Mouse (Mus musculus): ENCODE measurements around the gene Phf2.
"Not testable (repeated sequence)": the region's sequence is repeated elsewhere in the genome, so short reads cannot be mapped to it uniquely, and the experiment has no call there.

The Phf2 gene

GRCm38 (mm10) chr13:48858054-48858453 lies 12.9 kb downstream of the Phf2 start:
- no peak for DNase-seq (ENCODE audit: low spot score in 2 of 2)

DNA sequence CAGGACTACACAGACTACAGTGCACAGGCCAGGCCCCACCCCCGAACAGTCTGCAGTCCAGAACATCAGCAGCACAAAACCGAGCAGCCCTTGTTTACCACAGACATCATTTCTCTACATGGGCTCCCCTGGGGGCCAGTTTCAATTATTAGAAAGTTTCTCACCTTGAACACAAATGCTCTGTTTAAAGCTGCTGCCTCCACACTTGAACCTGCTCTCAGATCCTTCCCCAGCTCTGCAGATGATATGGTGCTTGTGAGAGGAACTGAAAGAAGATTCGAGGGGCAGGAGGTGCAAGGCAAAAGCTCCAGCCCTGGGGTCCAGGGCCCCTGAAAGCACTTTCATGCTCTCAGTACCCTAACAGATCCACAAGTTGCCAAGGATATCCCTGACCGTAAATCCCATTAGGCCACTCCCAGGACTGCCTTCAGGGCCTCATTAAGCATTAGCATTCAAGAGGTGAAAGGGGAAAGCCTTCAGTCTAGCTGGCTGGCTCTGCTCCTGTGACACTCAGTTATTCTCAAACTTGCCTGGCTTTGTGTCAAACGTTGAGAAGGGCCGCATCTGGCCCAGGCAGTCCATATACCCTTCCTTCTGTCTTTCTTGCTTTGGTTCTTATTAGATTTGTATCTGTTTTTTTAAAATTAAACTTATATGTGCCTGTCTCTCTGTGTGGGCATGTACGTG lies 13.5 kb downstream of the Phf2 start:
- DNase-seq (ENCODE audit: low spot score in 2 of 2), result no peak

DNA sequence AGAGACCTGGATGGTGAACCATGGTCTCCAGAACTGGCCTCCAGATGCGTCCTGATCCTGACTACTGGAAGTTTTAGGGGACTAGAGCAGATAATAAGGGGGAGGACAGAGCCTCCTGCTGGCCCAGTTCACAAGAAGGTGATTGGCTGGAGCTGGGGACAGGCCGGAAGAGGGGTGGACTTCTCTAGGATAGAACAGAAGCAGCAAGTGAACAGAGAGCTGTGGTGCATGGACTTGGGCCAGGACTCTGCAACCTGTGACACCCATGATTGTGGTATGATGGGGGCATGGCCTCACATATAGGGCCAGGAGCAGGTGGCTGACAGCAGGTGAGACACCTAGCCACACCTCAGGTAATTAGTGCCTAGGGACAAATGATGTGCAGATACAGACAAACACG lies 17.0 kb downstream of the Phf2 start:
- no peak for DNase-seq (ENCODE audit: low spot score in 2 of 2)

DNA sequence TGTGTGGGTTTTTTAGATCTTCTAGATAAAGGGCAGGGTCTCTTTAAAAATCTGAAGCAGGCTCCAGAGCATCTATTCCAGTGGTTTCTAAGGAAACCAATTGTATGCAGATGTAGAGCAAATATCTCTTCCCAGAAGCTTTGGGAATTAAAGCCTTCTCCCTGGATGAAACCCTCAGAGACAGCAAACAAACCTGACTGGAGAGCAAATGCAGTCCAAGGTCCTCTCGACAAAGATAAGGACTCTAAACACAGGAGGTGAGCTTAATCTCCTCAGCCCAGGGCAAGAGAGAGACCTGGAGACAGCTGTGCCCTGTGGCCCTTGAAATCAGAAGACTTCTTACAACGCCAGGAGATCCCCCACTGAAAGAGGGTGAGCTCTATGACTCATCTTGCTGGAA lies 17.4 kb downstream of the Phf2 start:
- DNase-seq (ENCODE audit: low spot score in 2 of 2), result no peak

DNA sequence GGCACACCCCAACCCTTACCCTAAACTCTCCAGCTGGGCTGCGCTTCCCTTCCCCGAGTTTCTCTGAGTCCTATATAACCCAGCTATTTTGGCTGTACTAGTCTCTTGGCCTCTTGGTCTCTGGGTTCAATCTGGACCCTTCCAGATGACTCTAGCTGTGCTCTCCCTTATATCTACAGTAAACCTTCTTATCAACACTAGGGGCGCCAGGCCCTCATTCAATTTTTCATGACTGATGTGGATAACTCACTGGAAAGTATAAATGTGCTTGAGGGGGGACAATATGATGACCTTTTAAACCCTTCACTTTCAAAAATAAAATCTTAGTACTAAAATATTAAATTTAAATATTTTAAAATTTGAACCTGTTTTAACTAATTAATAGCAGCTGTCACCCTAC lies 18.1 kb downstream of the Phf2 start:
- DNase-seq (ENCODE audit: low spot score in 2 of 2), result no peak

DNA sequence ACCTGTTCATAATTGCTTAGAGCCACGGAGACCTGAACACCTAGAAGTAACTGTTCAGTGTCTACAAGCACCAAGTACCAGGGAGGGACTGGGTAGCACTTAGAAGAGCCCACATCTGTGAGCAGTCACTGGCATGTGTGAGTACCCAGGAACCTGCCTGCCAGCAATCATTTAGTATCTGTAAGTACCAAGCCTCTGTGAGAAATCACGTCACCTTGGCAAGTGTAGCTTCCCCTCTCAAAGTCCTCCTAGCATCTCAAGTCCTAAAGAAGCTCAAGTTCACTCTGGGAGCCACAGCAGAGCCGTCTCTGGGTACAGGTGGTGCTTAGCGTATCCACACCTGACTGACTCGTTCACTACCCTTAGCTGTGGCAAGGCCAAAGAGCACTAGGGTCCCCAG lies 19.2 kb downstream of the Phf2 start:
- DNase-seq (ENCODE audit: low spot score in 2 of 2), result no peak

GRCm38 (mm10) chr13:48850771-48851170 lies 20.1 kb downstream of the Phf2 start:
- DNase-seq (ENCODE audit: low spot score in 2 of 2), result no peak

- DNase-seq (ENCODE audit: low spot score in 2 of 2), result no peak
Measured at GRCm38 (mm10) chr13:48850326-48850725, 20.6 kb downstream of the Phf2 start.

DNA sequence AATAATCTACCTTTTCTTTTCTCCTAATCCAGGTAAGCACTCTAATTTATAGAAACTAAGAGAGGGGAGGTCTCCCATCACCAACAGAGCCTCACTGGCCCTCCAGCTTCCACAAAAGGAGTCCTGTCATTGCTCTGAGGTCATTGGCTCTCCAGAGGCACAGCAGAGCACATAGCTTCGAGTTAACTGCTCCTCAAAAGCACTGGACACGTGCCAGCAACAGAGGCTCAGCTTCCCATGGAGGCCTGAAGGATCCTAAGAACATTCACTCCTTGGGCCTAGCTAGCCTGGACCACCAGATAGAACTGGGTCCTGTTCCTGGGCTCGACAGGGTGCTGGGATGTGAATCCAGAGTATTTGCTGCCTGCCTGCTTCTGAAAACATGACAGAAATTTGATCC lies 21.8 kb downstream of the Phf2 start:
- DNase-seq (ENCODE audit: low spot score in 2 of 2), result no peak

GRCm38 (mm10) chr13:48845308-48845707 lies 25.6 kb downstream of the Phf2 start:
- no peak for DNase-seq (ENCODE audit: low spot score in 2 of 2)

DNA sequence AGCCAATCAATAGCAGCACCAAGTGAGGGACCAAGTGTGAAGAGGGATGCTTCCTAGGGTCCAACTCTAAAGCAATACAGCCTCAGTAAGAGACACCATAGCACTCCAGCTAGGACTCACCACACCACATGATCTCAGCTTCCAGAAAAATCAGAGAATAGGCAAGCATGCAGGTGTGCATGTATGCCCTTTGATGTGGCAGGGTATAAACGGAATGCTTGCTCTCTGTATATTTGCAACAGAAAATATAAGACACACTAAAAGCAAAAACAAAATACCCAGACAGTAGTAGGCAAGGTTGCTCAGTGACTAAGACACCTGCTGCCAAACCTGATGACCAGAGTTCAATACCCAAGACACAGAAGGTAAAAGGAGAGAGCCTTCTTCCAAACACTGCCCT lies 27.4 kb downstream of the Phf2 start:
- DNase-seq (ENCODE audit: low spot score in 2 of 2), result no peak

GRCm38 (mm10) chr13:48841905-48842592 lies 28.9 kb downstream of the Phf2 start:
- no peak for DNase-seq (ENCODE audit: low spot score in 2 of 2)

- no peak for DNase-seq (ENCODE audit: low spot score in 2 of 2)
Measured at GRCm38 (mm10) chr13:48838284-48838683, 32.6 kb downstream of the Phf2 start.

- DNase-seq (ENCODE audit: low spot score in 2 of 2), result no peak
Measured at GRCm38 (mm10) chr13:48837537-48837936, 33.4 kb downstream of the Phf2 start.

DNA sequence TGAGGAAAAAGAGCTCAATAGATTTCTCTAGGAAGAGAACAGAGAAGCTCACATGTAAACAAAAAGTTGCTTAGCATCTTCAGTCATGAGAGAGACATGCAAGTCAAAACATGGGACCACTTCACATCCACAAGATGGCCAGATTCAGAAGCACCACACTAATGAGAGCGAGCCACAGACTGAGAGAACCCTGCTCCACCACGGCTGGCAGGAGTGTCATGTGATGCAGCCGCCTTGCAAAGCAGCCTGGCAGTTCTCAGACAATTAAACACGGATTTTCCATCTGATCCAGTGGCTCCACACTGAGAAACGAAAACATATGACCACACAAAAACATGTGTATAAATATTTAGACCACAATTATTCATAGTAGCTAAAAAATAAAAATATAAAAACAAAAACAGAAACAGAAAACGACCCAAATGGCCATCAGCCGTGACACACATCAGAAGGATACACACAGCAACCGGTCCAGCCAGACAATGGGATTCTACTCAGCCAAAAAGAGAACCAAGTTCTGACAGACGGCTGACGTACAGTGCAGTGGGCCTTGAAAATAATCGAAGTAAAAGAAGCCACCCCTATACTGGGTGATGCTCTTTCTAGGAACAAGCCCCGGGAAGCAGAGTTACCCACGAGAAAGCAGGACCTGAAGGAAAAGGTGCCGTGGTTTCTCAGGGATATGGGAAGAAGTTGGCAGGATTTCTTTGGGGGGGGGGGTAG lies 40.2 kb downstream of the Phf2 start:
- no peak for DNase-seq (ENCODE audit: low spot score in 2 of 2)

GRCm38 (mm10) chr13:48829780-48830179 lies 41.1 kb downstream of the Phf2 start:
- DNase-seq (ENCODE audit: low spot score in 2 of 2), result no peak

DNA sequence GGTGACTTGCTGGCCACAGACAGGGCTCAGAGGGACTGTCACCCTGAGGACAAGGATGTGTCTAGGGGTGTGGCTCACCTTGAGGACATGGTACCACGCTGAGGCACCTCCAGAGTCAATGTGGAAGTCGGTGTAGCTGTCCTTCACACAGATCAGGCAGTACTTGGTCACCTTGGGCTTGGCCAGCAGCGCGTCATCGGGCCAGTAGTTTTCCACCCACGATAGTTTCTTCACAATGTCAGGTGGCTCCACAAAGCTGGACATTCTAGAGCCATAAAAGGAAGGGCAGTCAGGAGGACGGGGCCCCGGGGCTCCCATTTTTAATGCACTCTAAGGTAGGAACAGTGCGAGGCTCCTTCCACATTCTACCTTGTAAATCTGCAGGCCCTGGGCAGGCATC lies 48.0 kb downstream of the Phf2 start:
- no peak for DNase-seq (ENCODE audit: low spot score in 2 of 2)

DNA sequence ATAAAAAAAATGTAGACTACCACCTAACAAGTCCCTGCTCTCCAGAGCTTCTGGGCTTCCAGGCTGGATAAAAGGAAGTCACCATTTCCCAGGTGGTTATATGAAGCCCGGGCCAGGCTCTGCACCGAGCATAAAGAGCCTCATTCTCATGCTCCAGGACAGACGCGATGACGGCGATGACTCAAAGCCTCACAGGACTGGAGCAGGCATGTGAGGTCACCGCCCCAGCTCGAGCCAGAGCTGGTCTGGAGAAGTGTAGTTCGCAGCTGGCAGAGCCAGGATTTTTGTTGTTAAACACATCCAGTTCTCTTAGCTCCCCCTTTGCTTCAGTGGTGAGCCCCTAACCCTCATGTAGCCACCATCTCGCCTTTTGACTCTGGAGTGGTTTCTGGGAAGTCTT lies 48.6 kb downstream of the Phf2 start:
- DNase-seq (ENCODE audit: low spot score in 2 of 2), result no peak

GRCm38 (mm10) chr13:48819131-48819530 lies 51.8 kb downstream of the Phf2 start:
- no peak for DNase-seq (ENCODE audit: low spot score in 2 of 2)

- DNase-seq (ENCODE audit: low spot score in 2 of 2), result no peak
Measured at GRCm38 (mm10) chr13:48814406-48814805, 56.5 kb downstream of the Phf2 start.

- DNase-seq (ENCODE audit: low spot score in 2 of 2), result no peak
Measured at GRCm38 (mm10) chr13:48810991-48811390, 59.9 kb downstream of the Phf2 start.

DNA sequence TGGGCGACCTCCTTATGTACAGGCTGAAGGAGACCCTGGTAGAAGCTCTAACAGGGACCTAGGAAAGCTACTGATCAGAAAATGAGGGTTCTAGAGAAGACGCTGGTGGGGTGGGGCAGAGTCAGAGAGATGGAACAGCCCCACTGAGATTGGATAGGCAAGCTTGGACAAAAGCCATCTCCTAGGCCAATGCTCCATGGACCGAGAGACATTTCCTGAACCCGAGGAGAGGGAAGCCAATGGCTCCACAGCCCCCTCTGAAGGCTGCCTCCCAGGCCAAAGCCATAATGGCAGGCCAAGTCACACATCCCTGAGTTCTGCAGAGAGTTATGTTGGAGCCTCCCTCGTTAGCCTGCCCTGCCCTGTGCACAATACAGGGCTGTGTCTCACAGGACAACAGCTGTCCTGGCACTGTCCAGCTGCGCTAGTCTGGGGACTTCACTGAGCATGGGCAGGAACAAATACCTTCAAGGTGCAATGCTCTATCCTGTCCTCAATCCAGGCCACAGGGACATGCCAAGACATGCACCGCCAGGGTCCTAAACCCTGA lies 60.6 kb downstream of the Phf2 start:
- no peak for DNase-seq (ENCODE audit: low spot score in 2 of 2)

DNA sequence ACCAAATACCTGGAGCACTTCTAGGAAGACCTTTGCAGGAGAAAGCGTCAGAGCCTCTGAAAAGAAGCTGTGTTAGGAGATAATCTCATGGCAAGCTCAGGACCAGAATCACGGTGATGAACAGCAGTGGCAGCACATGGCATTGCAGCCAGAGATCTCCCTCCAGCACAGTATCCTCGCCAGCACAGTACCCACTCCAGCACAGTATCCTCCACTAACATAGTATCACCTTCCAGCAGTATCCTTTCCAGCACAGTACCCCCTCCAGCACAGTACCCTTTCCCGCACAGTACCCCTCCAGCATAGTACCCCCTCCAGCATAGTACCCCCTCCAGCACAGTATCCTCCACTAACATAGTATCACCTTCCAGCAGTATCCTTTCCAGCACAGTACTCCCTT lies 61.3 kb downstream of the Phf2 start:
- DNase-seq (ENCODE audit: low spot score in 2 of 2), result not testable (repeated sequence)
